22 mouse cellular contexts compared by ENCODE assay signal in genomic region chr17:27339261-27339660, GRCm38 (mm10).
"Had no signal": no experiment of that assay in that cellular context is flagged by ENCODE, and none has a peak within 500 bp of the region (broad histone marks: within the 10 kb centered on the region; RNA-seq: fewer than 3 reads in every experiment).

No protein-coding gene starts in this region.

- H3K27ac ChIP-seq: gastrocnemius, adult 2 months; heart, embryonic 10.5 days; hindbrain, embryonic 10.5 days; hindbrain, embryonic 12.5 days; hindbrain, embryonic 15.5 days; intestine, embryonic 15.5 days; layer of hippocampus, adult 2 months; left cerebral cortex, adult 2 months; limb, embryonic 10.5 days; limb, embryonic 12.5 days had no signal

- ATAC-seq: inflammation-experienced regulatory T-cells, adult 6 months; intestine, embryonic 15.5 days; intestine, postnatal 0 days had no signal

- H3K4me1 ChIP-seq: intestine, embryonic 15.5 days had no signal

- DNase-seq: gastrocnemius, adult 2 months; gastrocnemius, postnatal 10 days; gastrocnemius, postnatal 25 days; heart, adult 18-20 months; heart, postnatal 10 days; heart, postnatal 4 days; kidney, adult 18-20 months; kidney, adult 8-10 months; kidney, postnatal 10 days; kidney, postnatal 4 days had no signal

- H3K9me3 ChIP-seq: heart, embryonic 10.5 days; heart, embryonic 12.5 days; hindbrain, embryonic 10.5 days; hindbrain, embryonic 12.5 days; hindbrain, embryonic 15.5 days; intestine, embryonic 15.5 days; limb, embryonic 10.5 days; limb, embryonic 12.5 days had no signal

- H3K36me3 ChIP-seq: heart, embryonic 10.5 days; heart, embryonic 12.5 days; hindbrain, embryonic 10.5 days; hindbrain, embryonic 12.5 days; hindbrain, embryonic 15.5 days; intestine, embryonic 15.5 days; limb, embryonic 10.5 days; limb, embryonic 12.5 days had no signal

- H3K27me3 ChIP-seq: heart, embryonic 12.5 days; hindbrain, embryonic 12.5 days; hindbrain, embryonic 15.5 days; intestine, embryonic 15.5 days; limb, embryonic 12.5 days had no signal

- H3K4me2 ChIP-seq: heart, embryonic 12.5 days; hindbrain, embryonic 12.5 days; hindbrain, embryonic 15.5 days; intestine, embryonic 15.5 days; limb, embryonic 12.5 days had no signal

- H3K9ac ChIP-seq: heart, embryonic 12.5 days; hindbrain, embryonic 12.5 days; hindbrain, embryonic 15.5 days; intestine, embryonic 15.5 days; limb, embryonic 12.5 days had no signal

- H3K4me3 ChIP-seq: gastrocnemius, adult 2 months; heart, embryonic 10.5 days; heart, embryonic 12.5 days; hindbrain, embryonic 10.5 days; hindbrain, embryonic 12.5 days; hindbrain, embryonic 15.5 days; intestine, embryonic 15.5 days; layer of hippocampus, adult 2 months; left cerebral cortex, adult 2 months; limb, embryonic 10.5 days; limb, embryonic 12.5 days had no signal
